10 mouse cellular contexts compared by ENCODE assay signal in genomic region chr15:80071951-80072437, GRCm38 (mm10). TPM values are rescaled to one million over a fixed set of nuclear protein-coding genes. Genes with fewer than 3 reads are reported as not detected.
DNase-seq lines count a peak whose midpoint lies in the region; ATAC-seq lines count a peak whose summit lies in the region.
"Had no signal": no experiment of that assay in that cellular context is flagged by ENCODE, and none has a peak within 500 bp of the region (broad histone marks: within the 10 kb centered on the region; RNA-seq: fewer than 3 reads in every experiment).

No protein-coding gene starts in this region.

- no peaks in the 10 kb centered on the region for H3K9me3 ChIP-seq in heart, embryonic 12.5 days (replicated peaks)
- H3K9me3 ChIP-seq in heart, embryonic 10.5 days: no peaks in the 10 kb centered on the region
- no peaks in the 10 kb centered on the region for H3K9me3 ChIP-seq in megakaryocyte, embryonic 14.5 days
- H3K9me3 ChIP-seq: liver, embryonic 13.5 days had no signal

- no peaks in the 10 kb centered on the region for H3K27me3 ChIP-seq in heart, embryonic 12.5 days (replicated peaks)
- 0 out of 2 replicates have a peak, but pooled peaks cover 3% of the 10 kb centered on the region for H3K27me3 ChIP-seq in heart, embryonic 10.5 days (ENCODE audit: insufficient read depth, poor library complexity, severe bottlenecking)
- H3K27me3 ChIP-seq in megakaryocyte, embryonic 14.5 days (replicated peaks): peaks cover 5% of the 10 kb centered on the region

- no peak overlapping the region for H3K4me3 ChIP-seq in heart, embryonic 12.5 days
- H3K4me3 ChIP-seq in heart, embryonic 10.5 days: no peak overlapping the region
- H3K4me3 ChIP-seq in megakaryocyte, embryonic 14.5 days (replicated peaks): peak overlapping the region; percentile 84
- H3K4me3 ChIP-seq: liver, embryonic 13.5 days had no signal

- H3K9ac ChIP-seq in heart, embryonic 12.5 days: no peak overlapping the region
- H3K9ac ChIP-seq: liver, embryonic 13.5 days had no signal

- peaks cover 8% of the 10 kb centered on the region for H3K36me3 ChIP-seq in heart, embryonic 12.5 days
- H3K36me3 ChIP-seq in heart, embryonic 10.5 days: peaks cover 7% of the 10 kb centered on the region
- peaks cover 7% of the 10 kb centered on the region for H3K36me3 ChIP-seq in megakaryocyte, embryonic 14.5 days (replicated peaks; ENCODE audit: low read length)

- H3K4me2 ChIP-seq in heart, embryonic 12.5 days: no peak overlapping the region
- H3K4me2 ChIP-seq: liver, embryonic 13.5 days had no signal

- peak; percentile 52 to 83 for DNase-seq in heart, adult 18-20 months
- DNase-seq in right cerebral cortex, postnatal 14 days: peak; percentile 51
- DNase-seq in right cerebral cortex, postnatal 4 days: no peak
- no peak for DNase-seq in heart, embryonic 10.5 days (ENCODE audit: low spot score)
- no peak for DNase-seq in adipocyte (ENCODE audit: low spot score)
- no peak for DNase-seq in thymus, adult 18-20 months
- DNase-seq: liver, embryonic 13.5 days; thymus, postnatal 4 days had no signal

- H3K27ac ChIP-seq in heart, embryonic 12.5 days (ENCODE audit: poor library complexity, severe bottlenecking): no peak overlapping the region
- peak overlapping the region; percentile 10; the same call in 1 of the 2 replicates for H3K27ac ChIP-seq in heart, embryonic 10.5 days
- H3K27ac ChIP-seq: liver, embryonic 13.5 days had no signal

- 43% methylated on average over 9 of the region's 9 CpGs for WGBS in heart, embryonic 12.5 days
- 48% methylated on average over 9 of the region's 9 CpGs for WGBS in heart, embryonic 10.5 days

- peaks cover 42% of the 10 kb centered on the region for H3K4me1 ChIP-seq in heart, embryonic 12.5 days (replicated peaks)
- H3K4me1 ChIP-seq in heart, embryonic 10.5 days: peaks cover 48% of the 10 kb centered on the region
- peaks cover 82% of the 10 kb centered on the region for H3K4me1 ChIP-seq in megakaryocyte, embryonic 14.5 days

- ATAC-seq in heart, embryonic 12.5 days (ENCODE audit: insufficient number of reproducible peaks, low FRiP score): no peak

RNA-seq across cellular contexts. Expression of gene Syngr1, which starts 19.1 kb away (rescaled TPM):
- total RNA-seq in heart, adult 18-20 months (2021): 100 to 1,000 TPM in 1 of 2 experiments, 10 to 100 TPM in 1; 80.2 to 107 TPM
- 17.2 and 19.0 TPM in 2 replicates for polyA plus RNA-seq in heart, embryonic 12.5 days (2016; fragmentation: Nextera tagmentation; extraction: Ambion mirVana)
- 6.7 and 11.6 TPM in 2 replicates for polyA plus RNA-seq in heart, embryonic 10.5 days (2016; fragmentation: Nextera tagmentation; extraction: Ambion mirVana)
- 113 and 163 TPM in 2 replicates for polyA plus RNA-seq in megakaryocyte, embryonic 14.5 days (2012; ENCODE audit: insufficient read depth, low replicate concordance)

RNA-seq across cellular contexts. Expression of gene Rpl3, which starts 19.7 kb away (rescaled TPM):
- 100 to 1,000 TPM; 163 to 184 TPM for total RNA-seq in heart, adult 18-20 months (2021)
- 601 and 631 TPM in 2 replicates for polyA plus RNA-seq in heart, embryonic 12.5 days (2016; fragmentation: Nextera tagmentation; extraction: Ambion mirVana)
- polyA plus RNA-seq in heart, embryonic 10.5 days (2016; fragmentation: Nextera tagmentation; extraction: Ambion mirVana): 770 and 980 TPM in 2 replicates
- polyA plus RNA-seq in megakaryocyte, embryonic 14.5 days (2012; ENCODE audit: insufficient read depth, low replicate concordance): 145 and 190 TPM in 2 replicates

RNA-seq across cellular contexts. Expression of gene Pdgfb, which starts 57.2 kb away (rescaled TPM):
- 10 to 100 TPM; 23.1 to 29.3 TPM for total RNA-seq in heart, adult 18-20 months (2021)
- 1.7 and 2.3 TPM in 2 replicates for polyA plus RNA-seq in heart, embryonic 12.5 days (2016; fragmentation: Nextera tagmentation; extraction: Ambion mirVana)
- polyA plus RNA-seq in heart, embryonic 10.5 days (2016; fragmentation: Nextera tagmentation; extraction: Ambion mirVana): 0.95 and 1.9 TPM in 2 replicates
- 107 and 125 TPM in 2 replicates for polyA plus RNA-seq in megakaryocyte, embryonic 14.5 days (2012; ENCODE audit: insufficient read depth, low replicate concordance)

Comparison
In these comparisons a context has a peak if more than half of its experiments do, and no peak if none do; other contexts are left out.
1. DNase-seq: peak in heart, adult 18-20 months (2 of 2) and right cerebral cortex, postnatal 14 days (single experiment); none in right cerebral cortex, postnatal 4 days (single experiment), heart, embryonic 10.5 days (single experiment), adipocyte (single experiment) and thymus, adult 18-20 months (0 of 2).
2. RNA of gene Pdgfb, which starts 57.2 kb away (polyA plus RNA-seq): 107 to 125 TPM in megakaryocyte, embryonic 14.5 days; 0.95 to 1.9 TPM in heart, embryonic 10.5 days and 1.7 to 2.3 TPM in heart, embryonic 12.5 days; every median in the first group is over 10 times any median in the second.